Mouse (Mus musculus): ENCODE data around the gene Tmem175. TPM values are rescaled to one million over a fixed set of nuclear protein-coding genes. Genes with fewer than 3 reads are reported as not detected.

Gene Tmem175
- polyA plus RNA-seq (2015; fragmentation: Nextera tagmentation; extraction: Ambion mirVana): 36.6 and 37.7 TPM in 2 replicates

GRCm38 (mm10) chr5:108629634-108630483, at the start of gene Tmem175, which contains the start of gene Gak:
TSS of gene Tmem175 (plus strand) at chr5:108629770.
TSS of gene Gak (minus strand) at chr5:108629755.

GRCm38 (mm10) chr5:108659698-108660631, 30.4 kb downstream of the Tmem175 start, which contains the start of gene Idua:
TSS of gene Idua (plus strand) at chr5:108660331.

GRCm38 (mm10) chr5:108668977-108669936, 39.7 kb downstream of the Tmem175 start, which contains the start of gene Dgkq:
TSS of gene Dgkq (minus strand) at chr5:108669672.

GRCm38 (mm10) chr5:108675251-108675816, 45.8 kb downstream of the Tmem175 start, which contains the start of gene Slc26a1:
TSS of gene Slc26a1 (minus strand) at chr5:108675569.

GRCm38 (mm10) chr5:108692271-108692670, 62.7 kb downstream of the Tmem175 start, which contains the start of gene Fgfrl1:
TSS of gene Fgfrl1 (plus strand) at chr5:108692382.

Other genes starting within 250 kb of the Tmem175 start
- gene Pde6b, start 241.4 kb upstream of the Tmem175 start, polyA plus RNA-seq (2015; fragmentation: Nextera tagmentation; extraction: Ambion mirVana): 0.09 and 0.28 TPM in 2 replicates
- 608 and 702 TPM in 2 replicates for gene Atp5k, start 195.3 kb upstream of the Tmem175 start, polyA plus RNA-seq (2015; fragmentation: Nextera tagmentation; extraction: Ambion mirVana)
- gene Mfsd7a, start 180.9 kb upstream of the Tmem175 start, polyA plus RNA-seq (2015; fragmentation: Nextera tagmentation; extraction: Ambion mirVana): 0.09 TPM in 2 replicates
- gene Pcgf3, start 168.5 kb upstream of the Tmem175 start, polyA plus RNA-seq (2015; fragmentation: Nextera tagmentation; extraction: Ambion mirVana): 13.3 and 14.5 TPM in 2 replicates
- 402 and 444 TPM in 2 replicates for gene Cplx1, start 79.7 kb upstream of the Tmem175 start, polyA plus RNA-seq (2015; fragmentation: Nextera tagmentation; extraction: Ambion mirVana)
- 35.2 and 41.6 TPM in 2 replicates for gene Gak, start within 50 bp of the Tmem175 start, polyA plus RNA-seq (2015; fragmentation: Nextera tagmentation; extraction: Ambion mirVana)
- 9.2 and 10.1 TPM in 2 replicates for gene Idua, start 30.6 kb downstream of the Tmem175 start, polyA plus RNA-seq (2015; fragmentation: Nextera tagmentation; extraction: Ambion mirVana)
- gene Dgkq, start 39.9 kb downstream of the Tmem175 start, polyA plus RNA-seq (2015; fragmentation: Nextera tagmentation; extraction: Ambion mirVana): 19.9 and 26.2 TPM in 2 replicates
- 3.3 and 3.5 TPM in 2 replicates for gene Slc26a1, start 45.8 kb downstream of the Tmem175 start, polyA plus RNA-seq (2015; fragmentation: Nextera tagmentation; extraction: Ambion mirVana)
- gene Fgfrl1, start 62.6 kb downstream of the Tmem175 start, polyA plus RNA-seq (2015; fragmentation: Nextera tagmentation; extraction: Ambion mirVana): 19.9 and 23.5 TPM in 2 replicates
- 0.26 TPM in 1 of 2 replicates, not detected in the other for gene Rnf212, start 145.2 kb downstream of the Tmem175 start, polyA plus RNA-seq (2015; fragmentation: Nextera tagmentation; extraction: Ambion mirVana)
- gene Tmed11, start 165.6 kb downstream of the Tmem175 start, polyA plus RNA-seq (2015; fragmentation: Nextera tagmentation; extraction: Ambion mirVana): not detected in 2 replicates
- not detected in 2 replicates for gene Vmn2r8, start 179.1 kb downstream of the Tmem175 start, polyA plus RNA-seq (2015; fragmentation: Nextera tagmentation; extraction: Ambion mirVana)
- not detected in 2 replicates for gene Vmn2r9, start 222.8 kb downstream of the Tmem175 start, polyA plus RNA-seq (2015; fragmentation: Nextera tagmentation; extraction: Ambion mirVana)

Data from neural tube, postnatal 0 days (tissue).